Comparison of ENCODE assay signal across 8 mouse cellular contexts in genomic region chrX:162719615-162720014, GRCm38 (mm10). TPM values are rescaled to one million over a fixed set of nuclear protein-coding genes. Genes with fewer than 3 reads are reported as not detected.
DNase-seq lines count a peak whose midpoint lies in the region.

No protein-coding gene starts in this region.

- intact Hi-C loops in gastrocnemius, postnatal 36 days (cut with DNase I), result loop anchor here (2.0 kb wide), 1 partner anchor 83 kb away; no protein-coding TSS in a partner anchor
- intact Hi-C loops in heart, postnatal 36 days (cut with DNase I), result loop anchor here (5.0 to 10.0 kb wide), 3 partner anchors 43 to 195 kb away; partner anchors contain the start of gene Rbbp7

- peak; percentile 41 for DNase-seq in gastrocnemius, adult 18-20 months (ENCODE audit: low spot score)
- no peak for DNase-seq in gastrocnemius, postnatal 36 days
- peak; percentile 15 to 44 for DNase-seq in right cerebral cortex, adult 2 months (ENCODE audit: low spot score in 2 of 2)
- DNase-seq in right cerebral cortex, postnatal 10 days (ENCODE audit: low spot score in 2 of 2), result no peak
- DNase-seq in c-Kit-positive CD71-positive TER-119-positive erythroid progenitor cells, embryonic 14.5 days (ENCODE audit: low spot score), result peak; percentile 54
- DNase-seq in heart, postnatal 36 days, result peak; percentile 39 to 55
- peak; percentile 81 for DNase-seq in lung, postnatal 36 days
- no peak for DNase-seq in urinary bladder, adult 18-20 months (ENCODE audit: low spot score in 2 of 2)

RNA-seq across cellular contexts. Expression of gene Rbbp7, which starts 40.6 kb away (rescaled TPM):
- total RNA-seq in gastrocnemius, adult 18-20 months (2021), result 10 to 100 TPM; 84.3 to 85.5 TPM
- total RNA-seq in gastrocnemius, postnatal 36 days (2021), result 10 to 100 TPM; 73.8 to 88.7 TPM
- 100 to 1,000 TPM; 155 to 167 TPM for total RNA-seq in heart, postnatal 36 days (2021)

Comparison
In these comparisons a context has a peak if more than half of its experiments do, and no peak if none do; other contexts are left out.
1. DNase-seq: peak in gastrocnemius, adult 18-20 months (single experiment), right cerebral cortex, adult 2 months (2 of 2), c-Kit-positive CD71-positive TER-119-positive erythroid progenitor cells, embryonic 14.5 days (single experiment), heart, postnatal 36 days (2 of 2) and lung, postnatal 36 days (single experiment); none in gastrocnemius, postnatal 36 days (0 of 2), right cerebral cortex, postnatal 10 days (0 of 2) and urinary bladder, adult 18-20 months (0 of 2).